Mouse (Mus musculus) hindbrain, embryonic 11.5 days (tissue): ENCODE measurements around the gene Mtmr3. TPM values are rescaled to one million over a fixed set of nuclear protein-coding genes. Genes with fewer than 3 reads are reported as not detected.
"Not testable (repeated sequence)": the region's sequence is repeated elsewhere in the genome, so short reads cannot be mapped to it uniquely, and the experiment has no call there.

Source experiments
- ATAC-seq: fragments of 200-750 bp; cut with Nextera tagmentation; 2 replicates; pipeline ENCODE4 v1.8.0; 2017; ENCODE audit warnings: mild to moderate bottlenecking, moderate TSS enrichment, moderate library complexity; ENCODE audit not compliant: low FRiP score
- DNase-seq: peaks from one replicate; pipeline ENCODE4 v3.0.0-alpha.2; 2015; ENCODE audit warnings: low spot score
- H3K27ac ChIP-seq: fragments of 300-500 bp; sonication (generic); 2 replicates; pipeline ENCODE4 v1.5.1; 2014; ENCODE audit warnings: mild to moderate bottlenecking, low read depth, low read length
- H3K27me3 ChIP-seq: fragments of 300-500 bp; sonication (generic); 2 replicates; pipeline ENCODE4 v1.6.1; 2014; ENCODE audit warnings: mild to moderate bottlenecking, low read length, moderate library complexity, mixed read lengths; ENCODE audit not compliant: control insufficient read depth, insufficient read depth
- H3K36me3 ChIP-seq: fragments of 300-500 bp; sonication (generic); 2 replicates; pipeline ENCODE4 v1.6.1; 2014; ENCODE audit warnings: mild to moderate bottlenecking, low read length, moderate library complexity, mixed read lengths; ENCODE audit not compliant: control insufficient read depth, insufficient read depth
- H3K4me1 ChIP-seq: fragments of 300-500 bp; sonication (generic); replicated peaks from 2 replicates; pipeline ENCODE4 v1.6.1; 2014; ENCODE audit warnings: low read length, mixed read lengths; ENCODE audit not compliant: control insufficient read depth, insufficient read depth
- H3K4me2 ChIP-seq: fragments of 300-500 bp; sonication (generic); replicated peaks from 2 replicates; pipeline ENCODE4 v1.6.1; 2014; ENCODE audit warnings: mild to moderate bottlenecking, low read depth, low read length
- H3K4me3 ChIP-seq: fragments of 300-500 bp; sonication (generic); 2 replicates; pipeline ENCODE4 v1.5.1; 2014; ENCODE audit warnings: low read depth, low read length
- H3K9ac ChIP-seq: fragments of 300-500 bp; sonication (generic); 2 replicates; pipeline ENCODE4 v1.6.1; 2014; ENCODE audit warnings: low read depth, low read length
- H3K9me3 ChIP-seq: fragments of 300-500 bp; sonication (generic); 2 replicates; pipeline ENCODE4 v1.6.1; 2016; ENCODE audit warnings: low read length; ENCODE audit not compliant: control insufficient read depth
- WGBS: fragments of 180-500 bp; shearing (Covaris S2); extraction: QIAGEN DNeasy Blood & Tissue Kit; methylation state at CpG from one replicate; pipeline ENCODE4 v1.1.7; 2014; 5-methylcytosine and 5-hydroxymethylcytosine counted together
- polyA plus RNA-seq: library from polyadenylated mRNA; unstranded; fragments of >200 nt; fragmentation: Nextera tagmentation; extraction: Ambion mirVana; gene quantifications from 2 replicates; pipeline ENCODE4 v1.2.1, GENCODE M21; 2014

Mtmr3 gene
- polyA plus RNA-seq, 1 experiment from 2014 or later, result 29.2 TPM

DNA sequence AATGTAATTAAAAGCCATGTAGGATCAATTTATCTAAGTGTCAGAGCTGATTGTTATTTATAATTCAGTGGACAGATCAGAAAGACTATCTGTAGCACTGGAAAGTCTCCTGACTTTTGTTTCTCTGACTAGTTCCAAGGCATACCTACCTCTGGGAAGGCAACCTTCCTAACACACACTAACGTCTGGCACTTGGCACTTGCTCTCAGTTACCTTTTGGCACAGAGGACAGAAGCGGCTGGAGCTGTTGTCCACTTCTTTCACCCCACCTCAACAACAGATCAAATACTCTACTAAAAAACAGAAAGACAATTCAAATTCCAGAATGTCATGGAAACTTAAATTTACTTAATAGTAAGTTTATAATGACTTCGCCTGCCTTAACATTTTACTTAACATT is 48.7 kb downstream of the Mtmr3 start:
- no peak overlapping the region for H3K4me3 ChIP-seq
- H3K4me1 ChIP-seq, result no peaks in the 10 kb centered on the region
- no peak overlapping the region for H3K27ac ChIP-seq
- no peak overlapping the region for H3K9ac ChIP-seq
- H3K4me2 ChIP-seq, result no peak overlapping the region
- no peaks in the 10 kb centered on the region for H3K9me3 ChIP-seq
- no peaks in the 10 kb centered on the region for H3K27me3 ChIP-seq
- WGBS, result 79% methylated on average over 3 of the region's 3 CpGs
- H3K36me3 ChIP-seq, result no peaks in the 10 kb centered on the region
- ATAC-seq, result no peak
- no peak for DNase-seq

DNA sequence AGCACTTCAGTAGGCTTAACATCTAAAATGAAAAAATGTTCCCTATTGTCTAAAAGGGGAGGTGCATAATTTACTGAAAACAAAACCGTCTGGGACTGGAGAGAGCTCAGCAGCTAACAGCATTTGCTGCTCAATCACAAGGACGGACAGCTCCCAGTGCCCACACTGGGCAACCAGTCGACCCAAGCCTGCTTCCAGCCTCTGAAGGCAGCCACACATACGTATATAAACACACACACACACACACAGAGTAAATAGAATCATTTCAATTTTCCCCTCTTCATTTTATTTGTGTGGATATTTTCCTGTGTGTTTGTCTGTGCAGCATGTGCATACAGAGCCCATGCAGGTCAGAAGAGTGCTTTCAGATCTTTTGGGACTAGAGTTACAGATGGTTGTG is 49.3 kb downstream of the Mtmr3 start:
- no peak for ATAC-seq
- H3K9ac ChIP-seq, result no peak overlapping the region
- WGBS, result 55% methylated on average over 4 of the region's 4 CpGs

DNA sequence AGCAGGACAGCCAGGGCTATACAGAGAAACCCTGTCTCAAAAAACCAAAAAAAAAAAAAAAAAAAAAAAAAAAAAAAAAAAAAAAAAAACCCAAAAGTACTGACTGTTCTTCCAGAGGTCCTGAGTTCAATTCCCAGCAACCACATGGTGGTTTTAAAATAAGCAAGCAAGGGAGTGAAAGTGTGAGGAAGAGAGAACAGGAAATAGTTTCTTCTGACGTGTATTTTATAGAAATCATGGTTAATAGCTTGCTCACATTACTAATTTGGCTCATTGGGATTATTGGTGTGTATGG is 50.1 kb downstream of the Mtmr3 start:
- WGBS, result 100% methylated on average over 1 of the region's 1 CpGs
- H3K9ac ChIP-seq, H3K36me3 ChIP-seq, H3K27ac ChIP-seq, H3K27me3 ChIP-seq, H3K4me3 ChIP-seq, ATAC-seq, H3K4me1 ChIP-seq, DNase-seq, H3K9me3 ChIP-seq, H3K4me2 ChIP-seq: not testable (repeated sequence)

More for the DNA sequence above, 49.3 kb downstream of the Mtmr3 start:
- no peak overlapping the region for H3K27ac ChIP-seq
- no peak overlapping the region for H3K4me3 ChIP-seq
- no peak overlapping the region for H3K4me2 ChIP-seq
- no peaks in the 10 kb centered on the region for H3K9me3 ChIP-seq
- no peaks in the 10 kb centered on the region for H3K4me1 ChIP-seq
- no peaks in the 10 kb centered on the region for H3K27me3 ChIP-seq
- DNase-seq, result no peak
- H3K36me3 ChIP-seq, result no peaks in the 10 kb centered on the region

DNA sequence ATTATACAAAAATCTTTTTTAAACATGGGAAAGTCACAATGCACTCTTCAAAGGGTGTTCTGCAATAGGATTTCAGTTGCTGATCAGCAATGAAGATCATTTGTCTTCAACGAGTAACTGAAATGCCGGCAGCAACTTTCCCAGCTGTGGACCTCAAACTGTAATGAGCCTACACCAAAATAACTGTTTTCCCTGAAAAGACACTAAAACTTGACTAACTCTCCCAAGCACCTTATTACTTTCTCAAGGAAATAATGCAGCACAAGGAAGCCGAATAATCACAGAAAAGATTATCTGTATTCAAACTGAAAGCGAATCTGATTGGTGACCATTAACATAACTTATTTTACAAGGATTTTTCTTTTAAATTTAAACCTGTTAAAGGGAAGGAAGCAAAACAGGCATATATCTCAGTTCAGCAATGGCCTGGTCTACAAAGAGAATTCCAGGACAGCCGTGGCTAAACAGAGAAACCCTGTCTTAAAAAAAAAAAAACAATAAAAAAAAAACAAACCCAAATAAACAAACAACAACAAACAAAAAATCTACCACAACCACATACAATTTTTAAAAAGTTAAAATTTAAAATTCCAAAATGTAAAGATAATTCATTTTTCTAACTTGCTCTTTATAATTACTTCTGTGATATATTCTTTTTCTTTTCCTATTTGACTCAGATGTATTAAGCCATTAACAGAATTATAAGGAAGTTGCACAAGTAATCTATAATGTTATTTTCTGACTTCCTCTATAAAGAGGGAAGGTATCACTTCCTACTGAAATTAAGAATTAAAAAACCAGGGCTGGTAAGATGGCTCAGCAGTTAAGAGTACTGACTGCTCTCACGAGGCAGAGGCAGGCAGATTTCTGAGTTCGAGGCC is 50.7 kb downstream of the Mtmr3 start:
- Histone ChIP-seq H3K36me3 (no peaks in the 10 kb centered on the region), H3K9me3 (no peaks in the 10 kb centered on the region), H3K4me1 (no peaks in the 10 kb centered on the region), H3K4me3 (no peak overlapping the region), H3K9ac (no peak overlapping the region), H3K4me2 (no peak overlapping the region), H3K27ac (no peak overlapping the region), H3K27me3 (no peaks in the 10 kb centered on the region)
- WGBS, result 90% methylated on average over 7 of the region's 7 CpGs
- no peak for DNase-seq
- no peak for ATAC-seq

DNA sequence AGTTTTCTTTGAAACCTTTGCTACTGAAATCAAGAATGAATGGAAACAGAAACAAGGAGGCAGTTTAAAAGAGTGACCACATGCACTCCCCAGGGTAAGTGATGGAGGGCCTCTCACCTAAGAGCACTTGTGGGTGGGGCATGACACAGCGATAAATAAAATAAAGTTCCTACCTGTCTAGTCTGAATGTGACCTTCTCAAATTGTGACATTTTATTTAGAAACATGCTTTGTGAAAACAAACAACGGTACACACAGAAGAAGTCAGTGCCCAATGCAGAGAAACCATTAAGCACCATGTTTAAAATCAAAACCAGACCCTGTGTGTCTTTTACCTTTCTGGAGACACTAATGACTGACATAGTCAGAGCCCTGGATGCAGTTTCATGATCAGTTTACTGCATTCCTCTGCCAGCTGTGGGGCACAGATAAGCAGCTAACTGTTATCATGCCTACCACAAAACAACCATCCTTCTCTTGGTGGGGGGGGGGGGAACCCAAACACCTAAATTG is 51.6 kb downstream of the Mtmr3 start:
- H3K36me3 ChIP-seq, result no peaks in the 10 kb centered on the region
- ATAC-seq, result no peak
- no peak overlapping the region for H3K27ac ChIP-seq
- no peak for DNase-seq
- no peak overlapping the region for H3K4me2 ChIP-seq
- H3K4me1 ChIP-seq, result no peaks in the 10 kb centered on the region
- H3K27me3 ChIP-seq, result no peaks in the 10 kb centered on the region
- WGBS, result 94% methylated on average over 2 of the region's 2 CpGs
- H3K9ac ChIP-seq, result no peak overlapping the region
- no peaks in the 10 kb centered on the region for H3K9me3 ChIP-seq
- no peak overlapping the region for H3K4me3 ChIP-seq

DNA sequence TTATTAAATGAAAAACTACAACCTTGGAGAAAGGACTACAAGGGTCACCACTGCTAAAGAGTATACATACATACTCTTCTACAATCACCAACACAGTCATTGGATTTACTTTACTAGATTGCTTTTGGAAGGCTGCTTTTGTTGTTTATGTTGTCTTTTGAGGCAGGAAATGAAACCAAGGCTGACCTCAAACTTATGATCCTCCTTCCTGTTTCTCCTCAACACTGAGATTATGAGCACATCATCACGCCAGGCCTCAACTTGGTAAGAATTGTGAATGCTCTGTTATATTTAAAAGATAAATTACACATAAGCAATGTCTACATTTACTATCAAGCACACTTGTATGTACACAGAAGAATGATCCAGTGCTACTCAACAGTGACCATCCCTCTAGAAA is 58.0 kb downstream of the Mtmr3 start:
- no peak overlapping the region for H3K9ac ChIP-seq
- H3K9me3 ChIP-seq, result no peaks in the 10 kb centered on the region
- H3K27me3 ChIP-seq, result no peaks in the 10 kb centered on the region
- WGBS, result 96% methylated on average over 1 of the region's 1 CpGs
- no peak overlapping the region for H3K4me3 ChIP-seq
- no peak for ATAC-seq
- no peak overlapping the region for H3K27ac ChIP-seq
- H3K36me3 ChIP-seq, result no peaks in the 10 kb centered on the region
- no peak overlapping the region for H3K4me2 ChIP-seq
- no peak for DNase-seq
- no peaks in the 10 kb centered on the region for H3K4me1 ChIP-seq

DNA sequence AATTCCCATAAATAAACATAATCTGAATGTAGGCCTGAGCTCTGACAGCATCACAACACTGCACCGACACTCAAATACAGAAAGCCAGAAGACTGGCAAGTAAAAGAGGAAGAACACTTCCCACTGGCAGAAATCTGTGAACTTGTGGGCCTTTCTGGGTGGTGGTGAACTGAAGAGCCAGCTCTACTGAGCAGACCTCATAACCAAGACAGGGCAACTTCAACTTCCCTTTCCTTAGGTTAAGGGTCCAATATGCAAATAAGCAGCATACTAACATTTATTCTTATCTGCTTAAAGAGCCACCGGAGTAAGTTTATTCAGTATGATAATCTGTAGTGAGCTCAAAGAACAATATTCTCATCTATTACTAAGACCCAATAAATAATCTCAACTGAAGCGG is 67.5 kb downstream of the Mtmr3 start:
- no peak overlapping the region for H3K4me2 ChIP-seq
- no peak overlapping the region for H3K27ac ChIP-seq
- ATAC-seq (no peak), DNase-seq (no peak)
- H3K9ac ChIP-seq, result no peak overlapping the region
- 0 out of 2 replicates have a peak, but pooled peaks cover 1% of the 10 kb centered on the region for H3K36me3 ChIP-seq
- no peaks in the 10 kb centered on the region for H3K27me3 ChIP-seq
- H3K4me3 ChIP-seq, result no peak overlapping the region
- H3K9me3 ChIP-seq, result no peaks in the 10 kb centered on the region
- H3K4me1 ChIP-seq, result no peaks in the 10 kb centered on the region
- 95% methylated on average over 3 of the region's 3 CpGs for WGBS

DNA sequence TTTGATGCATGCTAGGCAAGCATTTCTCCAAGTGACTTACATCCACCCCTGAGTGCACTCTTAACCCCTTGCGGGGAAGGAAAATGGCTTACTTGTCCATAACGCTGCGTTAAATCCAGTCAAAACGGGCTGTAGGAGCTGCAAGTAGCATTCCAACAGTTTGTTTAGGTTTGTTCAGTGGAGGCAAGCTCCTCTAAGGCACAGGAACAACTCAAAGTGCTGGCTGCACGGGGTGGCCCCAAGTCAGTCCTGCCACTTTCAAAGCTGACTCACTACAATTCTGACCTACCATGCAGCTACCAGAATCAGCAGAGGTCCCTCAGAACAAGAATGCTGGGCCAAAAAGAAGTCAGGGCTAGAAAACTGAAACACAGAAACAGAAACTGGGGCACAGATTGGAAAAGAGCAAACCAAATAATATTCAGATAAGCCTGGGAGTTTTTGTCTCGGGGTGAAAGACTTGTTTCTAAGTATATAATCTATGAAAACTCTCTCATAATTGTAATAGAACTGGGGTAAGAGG is 72.5 kb downstream of the Mtmr3 start:
- Histone ChIP-seq H3K9ac (no peak overlapping the region), H3K9me3 (no peaks in the 10 kb centered on the region), H3K4me2 (no peak overlapping the region), H3K4me1 (no peaks in the 10 kb centered on the region), H3K4me3 (no peak overlapping the region), H3K36me3 (0 out of 2 replicates have a peak, but pooled peaks cover 3% of the 10 kb centered on the region), H3K27me3 (no peaks in the 10 kb centered on the region), H3K27ac (no peak overlapping the region)
- ATAC-seq (no peak), DNase-seq (no peak)
- WGBS, result 92% methylated on average over 6 of the region's 6 CpGs

DNA sequence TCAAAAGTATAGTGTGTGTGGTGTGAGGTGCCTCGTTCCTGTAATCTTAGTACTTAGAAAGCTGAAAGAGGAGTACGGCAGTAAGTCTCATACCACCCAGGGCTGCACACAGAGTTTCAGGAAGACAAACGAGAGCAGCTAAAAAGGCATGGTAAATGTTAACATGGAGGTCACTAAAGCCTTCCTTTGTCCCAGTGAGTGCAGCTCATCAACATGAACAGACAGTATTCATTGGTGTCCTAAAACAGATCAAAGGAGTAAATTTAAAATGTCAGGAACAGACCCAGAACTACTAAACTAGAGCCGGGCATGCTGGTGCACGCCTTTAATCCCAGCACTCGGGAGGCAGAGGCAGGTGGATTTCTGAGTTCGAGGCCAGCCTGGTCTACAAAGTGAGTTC is 75.7 kb downstream of the Mtmr3 start:
- Histone ChIP-seq H3K27me3 (no peaks in the 10 kb centered on the region), H3K36me3 (0 out of 2 replicates have a peak, but pooled peaks cover 3% of the 10 kb centered on the region), H3K9me3 (no peaks in the 10 kb centered on the region), H3K4me1 (no peaks in the 10 kb centered on the region), H3K27ac (no peak overlapping the region), H3K9ac (no peak overlapping the region), H3K4me3 (no peak overlapping the region), H3K4me2 (no peak overlapping the region)
- DNase-seq, result no peak
- ATAC-seq, result no peak
- 87% methylated on average over 7 of the region's 7 CpGs for WGBS
